Mouse (Mus musculus): ENCODE results near the gene Casp9. TPM values are rescaled to one million over a fixed set of nuclear protein-coding genes. Genes with fewer than 3 reads are reported as not detected.
A peak's percentile ranks its signal among the peaks of the same experiment; 100 is the strongest.

Casp9 gene
- polyA plus RNA-seq, 1 experiment = 15.2 TPM

DNA sequence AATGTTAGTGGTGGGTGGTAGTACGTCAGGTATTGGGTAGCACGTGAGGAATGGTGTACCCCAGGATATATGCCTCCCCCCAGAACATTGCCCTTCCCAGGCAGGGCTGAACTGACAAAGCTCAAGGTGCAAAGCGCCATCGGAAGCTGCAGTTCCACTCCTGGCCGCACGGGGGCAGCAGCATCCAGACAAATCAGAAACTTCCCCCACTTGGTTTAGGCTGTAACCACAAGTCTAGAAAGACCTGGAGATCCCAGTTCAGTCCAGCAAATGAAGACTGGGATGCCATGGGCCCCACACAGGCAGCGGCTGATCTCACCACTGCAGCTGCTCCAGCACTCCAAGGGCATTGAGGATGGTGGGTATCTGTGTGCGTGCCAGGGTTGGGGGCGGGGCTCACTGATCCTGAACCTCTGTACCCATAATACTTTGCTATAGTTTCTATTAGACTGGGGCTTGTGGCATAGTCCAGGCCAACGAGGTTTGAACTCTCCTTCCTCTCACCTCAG is 64.1 kb downstream of the Casp9 start:
- Histone ChIP-seq H3K4me2 (ENCODE audit: low read depth) (no peak overlapping the region), H3K27me3 (ENCODE audit: control insufficient read depth, insufficient read depth, insufficient read length) (no peaks in the 10 kb centered on the region), H3K4me3 (no peak overlapping the region), H3K79me2 (ENCODE audit: control insufficient read depth, insufficient read depth) (no peaks in the 10 kb centered on the region), H3ac (ENCODE audit: control insufficient read depth, insufficient read length) (no peak overlapping the region), H3K36me3 (ENCODE audit: control insufficient read depth, insufficient read depth) (no peaks in the 10 kb centered on the region)
- peak in 2 of 3 experiments; percentile 55 to 69 for TF ChIP-seq MYOD1 (IDR thresholded peaks at IDR 0.05; ENCODE audit: control insufficient read depth in 1 of 3, insufficient read length in 2 of 3, low read depth in 2 of 3)
- no peak for TF ChIP-seq REST (IDR thresholded peaks at IDR 0.05; ENCODE audit: insufficient read depth, insufficient read length)
- no peak for TF ChIP-seq TCF12 (IDR thresholded peaks at IDR 0.05; ENCODE audit: insufficient read depth, poor library complexity, severe bottlenecking)
- peak; percentile 12 for TF ChIP-seq TCF3 (IDR thresholded peaks at IDR 0.05; ENCODE audit: insufficient read length, low read depth)
- no peak for TF ChIP-seq POLR2A (IDR thresholded peaks at IDR 0.05; ENCODE audit: insufficient read length, low read depth)
- peak in 2 of 3 experiments; percentile 56 to 78 for TF ChIP-seq MYOG (IDR thresholded peaks at IDR 0.05; ENCODE audit: control insufficient read depth in 1 of 3, insufficient read depth in 1 of 3, insufficient read length in 2 of 3, low read depth in 2 of 3)
- TF ChIP-seq USF1 (IDR thresholded peaks at IDR 0.05; ENCODE audit: low read depth) = no peak
- TF ChIP-seq MAX (IDR thresholded peaks at IDR 0.05; ENCODE audit: low read depth) = no peak

DNA sequence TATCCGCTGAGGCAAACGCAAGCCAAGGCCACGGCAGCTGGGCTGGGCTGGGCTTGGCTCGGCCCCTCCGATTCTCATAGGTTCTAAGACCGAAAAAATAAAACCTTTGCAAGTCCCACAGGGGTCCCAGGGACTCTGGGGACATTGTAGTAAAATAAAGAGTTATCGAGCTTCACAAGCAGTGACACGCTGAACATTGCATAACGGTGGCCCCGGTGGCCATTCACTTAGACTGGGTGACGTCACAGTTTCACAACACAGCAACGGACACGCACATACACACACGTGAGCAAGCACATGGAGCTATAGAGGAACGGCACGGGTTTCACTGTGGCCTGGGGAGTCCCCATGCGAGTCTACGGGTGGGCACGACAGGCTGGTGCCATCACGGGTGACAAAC is 65.1 kb downstream of the Casp9 start:
- no peaks in the 10 kb centered on the region for H3K27me3 ChIP-seq (ENCODE audit: control insufficient read depth, insufficient read depth, insufficient read length)
- no peaks in the 10 kb centered on the region for H3K79me2 ChIP-seq (ENCODE audit: control insufficient read depth, insufficient read depth)
- TF ChIP-seq MYOD1 (IDR thresholded peaks at IDR 0.05; ENCODE audit: control insufficient read depth in 1 of 3, insufficient read length in 2 of 3, low read depth in 2 of 3) = no peak
- no peak for TF ChIP-seq TCF12 (IDR thresholded peaks at IDR 0.05; ENCODE audit: insufficient read depth, poor library complexity, severe bottlenecking)
- no peak for TF ChIP-seq POLR2AphosphoS2 (IDR thresholded peaks at IDR 0.05; ENCODE audit: insufficient read length, low read depth)
- no peak for TF ChIP-seq USF1 (IDR thresholded peaks at IDR 0.05; ENCODE audit: low read depth)
- no peak for TF ChIP-seq REST (IDR thresholded peaks at IDR 0.05; ENCODE audit: insufficient read depth, insufficient read length)
- TF ChIP-seq MAX (IDR thresholded peaks at IDR 0.05; ENCODE audit: low read depth) = no peak
- no peak for TF ChIP-seq POLR2A (IDR thresholded peaks at IDR 0.05; ENCODE audit: insufficient read length, low read depth)
- no peak for TF ChIP-seq TCF3 (IDR thresholded peaks at IDR 0.05; ENCODE audit: insufficient read length, low read depth)
- no peak overlapping the region for H3K4me3 ChIP-seq
- H3ac ChIP-seq (ENCODE audit: control insufficient read depth, insufficient read length) = no peak overlapping the region
- H3K36me3 ChIP-seq (ENCODE audit: control insufficient read depth, insufficient read depth) = no peaks in the 10 kb centered on the region
- no peak overlapping the region for H3K4me2 ChIP-seq (ENCODE audit: low read depth)

DNA sequence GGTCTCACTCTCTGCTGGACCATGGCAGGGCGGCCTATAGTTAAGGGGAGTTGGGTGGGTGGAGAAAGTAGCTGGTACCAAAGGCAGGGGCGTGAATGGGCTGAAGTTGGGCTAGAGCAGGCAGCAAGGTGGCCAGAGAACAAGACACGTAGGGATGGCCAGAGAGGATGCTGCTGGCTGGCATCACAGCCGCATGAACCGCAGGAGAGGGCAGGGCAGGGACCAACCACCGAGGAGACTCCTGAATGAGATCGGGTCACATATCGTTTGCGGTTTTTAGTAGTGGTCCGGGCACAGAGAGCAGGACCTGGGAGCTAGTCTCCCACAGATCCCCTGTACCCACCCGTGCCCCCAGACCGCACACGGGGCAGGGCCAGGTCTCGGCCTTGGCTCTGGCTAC is 65.9 kb downstream of the Casp9 start:
- Histone ChIP-seq H3K27me3 (ENCODE audit: control insufficient read depth, insufficient read depth, insufficient read length) (no peaks in the 10 kb centered on the region), H3ac (ENCODE audit: control insufficient read depth, insufficient read length) (no peak overlapping the region), H3K36me3 (ENCODE audit: control insufficient read depth, insufficient read depth) (no peaks in the 10 kb centered on the region), H3K4me2 (ENCODE audit: low read depth) (no peak overlapping the region), H3K79me2 (ENCODE audit: control insufficient read depth, insufficient read depth) (no peaks in the 10 kb centered on the region), H3K4me3 (no peak overlapping the region)
- TF ChIP-seq POLR2A (IDR thresholded peaks at IDR 0.05; ENCODE audit: insufficient read length, low read depth) = no peak
- TF ChIP-seq TCF12 (IDR thresholded peaks at IDR 0.05; ENCODE audit: insufficient read depth, poor library complexity, severe bottlenecking) = no peak
- TF ChIP-seq E2F4 (IDR thresholded peaks at IDR 0.05; ENCODE audit: insufficient read depth) = no peak
- TF ChIP-seq USF1 (IDR thresholded peaks at IDR 0.05; ENCODE audit: low read depth) = no peak
- no peak for TF ChIP-seq MYOD1 (IDR thresholded peaks at IDR 0.05; ENCODE audit: control insufficient read depth in 1 of 3, insufficient read length in 2 of 3, low read depth in 2 of 3)

DNA sequence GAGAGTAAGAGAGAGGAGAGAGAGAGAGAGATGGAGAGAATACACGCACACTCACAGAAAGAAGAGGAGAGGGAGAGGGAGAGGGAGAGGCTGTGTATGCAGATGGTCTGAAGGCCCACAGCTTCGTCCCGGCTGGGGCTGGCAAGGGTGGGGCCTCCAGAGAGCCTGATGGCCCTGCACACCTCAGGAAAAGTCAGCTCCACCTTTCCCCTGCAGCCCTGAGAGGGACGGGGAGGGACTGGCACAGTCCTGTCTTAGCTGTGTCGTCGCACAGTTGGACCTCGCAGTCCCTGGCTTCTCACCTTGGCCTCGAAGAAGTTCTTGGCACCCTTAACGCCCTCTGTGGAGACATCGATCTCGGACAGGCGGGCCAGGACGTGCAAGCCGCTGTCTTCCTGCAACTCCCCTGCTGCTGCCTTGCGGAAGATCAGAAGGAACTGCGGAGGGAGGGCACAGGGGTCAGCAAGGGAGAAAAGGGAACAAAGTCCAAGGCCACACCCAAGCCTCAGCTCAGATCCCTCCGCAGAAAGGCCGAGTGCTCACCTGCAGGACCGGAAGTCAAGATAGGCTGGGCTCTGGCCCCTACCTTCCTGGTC is 66.9 kb downstream of the Casp9 start:
- no peak overlapping the region for H3K4me2 ChIP-seq (ENCODE audit: low read depth)
- no peaks in the 10 kb centered on the region for H3K36me3 ChIP-seq (ENCODE audit: control insufficient read depth, insufficient read depth)
- H3K4me3 ChIP-seq = no peak overlapping the region
- TF ChIP-seq SRF (IDR thresholded peaks at IDR 0.05; ENCODE audit: control insufficient read depth, insufficient read length, low read depth) = no peak
- no peak for TF ChIP-seq TCF3 (IDR thresholded peaks at IDR 0.05; ENCODE audit: insufficient read length, low read depth)
- TF ChIP-seq USF1 (IDR thresholded peaks at IDR 0.05; ENCODE audit: low read depth) = no peak
- no peak for TF ChIP-seq MYOG (IDR thresholded peaks at IDR 0.05; ENCODE audit: control insufficient read depth in 1 of 3, insufficient read depth in 1 of 3, insufficient read length in 2 of 3, low read depth in 2 of 3)
- no peak for TF ChIP-seq POLR2AphosphoS2 (IDR thresholded peaks at IDR 0.05; ENCODE audit: insufficient read length, low read depth)
- TF ChIP-seq POLR2A (IDR thresholded peaks at IDR 0.05; ENCODE audit: insufficient read length, low read depth) = no peak
- TF ChIP-seq MYOD1 (IDR thresholded peaks at IDR 0.05; ENCODE audit: control insufficient read depth in 1 of 3, insufficient read length in 2 of 3, low read depth in 2 of 3) = no peak
- TF ChIP-seq MAX (IDR thresholded peaks at IDR 0.05; ENCODE audit: low read depth) = no peak
- TF ChIP-seq E2F4 (IDR thresholded peaks at IDR 0.05; ENCODE audit: insufficient read depth) = no peak
- TF ChIP-seq TCF12 (IDR thresholded peaks at IDR 0.05; ENCODE audit: insufficient read depth, poor library complexity, severe bottlenecking) = no peak
- no peak for TF ChIP-seq CEBPB (IDR thresholded peaks at IDR 0.05; ENCODE audit: insufficient read depth, poor library complexity, severe bottlenecking)
- no peak for TF ChIP-seq REST (IDR thresholded peaks at IDR 0.05; ENCODE audit: insufficient read depth, insufficient read length)
- no peaks in the 10 kb centered on the region for H3K27me3 ChIP-seq (ENCODE audit: control insufficient read depth, insufficient read depth, insufficient read length)
- no peaks in the 10 kb centered on the region for H3K79me2 ChIP-seq (ENCODE audit: control insufficient read depth, insufficient read depth)
- H3ac ChIP-seq (ENCODE audit: control insufficient read depth, insufficient read length) = no peak overlapping the region

DNA sequence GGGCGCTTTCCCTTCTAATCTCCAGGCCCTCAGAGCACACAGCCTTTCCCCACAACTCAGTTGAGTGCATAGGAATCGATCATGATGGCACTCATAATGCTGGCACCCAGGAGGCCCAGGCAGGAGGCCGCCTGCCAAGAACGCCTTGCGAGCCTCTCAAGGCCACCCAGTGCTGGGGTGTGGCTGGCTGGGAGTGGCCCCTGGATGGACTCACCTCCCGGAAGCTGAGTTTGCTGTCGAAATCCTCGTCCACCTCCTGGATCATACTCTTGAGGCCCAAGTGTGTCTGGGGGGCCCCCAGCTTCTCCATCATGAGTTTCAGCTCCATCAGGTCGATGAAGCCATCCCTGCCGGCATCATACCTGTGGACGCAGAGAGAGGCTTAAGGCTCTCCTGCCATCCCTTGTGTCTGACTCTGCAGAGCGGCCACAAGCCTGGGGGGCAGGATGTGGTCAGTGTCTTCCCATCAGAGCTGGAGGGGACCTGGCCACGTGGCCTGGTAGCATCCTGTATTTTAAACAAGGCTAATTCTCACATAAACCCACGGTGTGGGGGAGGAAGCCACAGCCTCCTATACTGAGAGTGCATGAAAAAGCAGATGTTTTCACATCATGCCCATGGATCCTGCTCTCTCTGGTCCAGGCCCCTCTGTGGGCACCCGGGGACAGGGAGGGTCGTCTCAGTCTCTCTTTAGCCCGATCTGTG is 68.3 kb downstream of the Casp9 start:
- H3K4me3 ChIP-seq = no peak overlapping the region
- H3ac ChIP-seq (ENCODE audit: control insufficient read depth, insufficient read length) = no peak overlapping the region
- no peaks in the 10 kb centered on the region for H3K36me3 ChIP-seq (ENCODE audit: control insufficient read depth, insufficient read depth)
- no peak for TF ChIP-seq CEBPB (IDR thresholded peaks at IDR 0.05; ENCODE audit: insufficient read depth, poor library complexity, severe bottlenecking)
- TF ChIP-seq E2F4 (IDR thresholded peaks at IDR 0.05; ENCODE audit: insufficient read depth) = no peak
- TF ChIP-seq MYOG (IDR thresholded peaks at IDR 0.05; ENCODE audit: control insufficient read depth in 1 of 3, insufficient read depth in 1 of 3, insufficient read length in 2 of 3, low read depth in 2 of 3) = no peak
- TF ChIP-seq POLR2AphosphoS2 (IDR thresholded peaks at IDR 0.05; ENCODE audit: insufficient read length, low read depth) = no peak
- no peak for TF ChIP-seq SRF (IDR thresholded peaks at IDR 0.05; ENCODE audit: control insufficient read depth, insufficient read length, low read depth)
- no peak for TF ChIP-seq REST (IDR thresholded peaks at IDR 0.05; ENCODE audit: insufficient read depth, insufficient read length)
- no peaks in the 10 kb centered on the region for H3K79me2 ChIP-seq (ENCODE audit: control insufficient read depth, insufficient read depth)
- no peaks in the 10 kb centered on the region for H3K27me3 ChIP-seq (ENCODE audit: control insufficient read depth, insufficient read depth, insufficient read length)
- H3K4me2 ChIP-seq (ENCODE audit: low read depth) = no peak overlapping the region
